Mouse (Mus musculus) heart, postnatal 14 days (tissue): ENCODE data around the gene Mrc2. TPM values are rescaled to one million over a fixed set of nuclear protein-coding genes. Genes with fewer than 3 reads are reported as not detected.

ENCODE experiments used
- DNase-seq, 2 experiments: peaks; one replicate each; pipeline ENCODE4 v3.0.0; 2021 to 2022
- intact Hi-C: fragments of 180-260 bp; cut with DNase I; formaldehyde crosslinking; loops from one replicate; pipeline ENCODE4 v1.15.1; 2025
- total RNA-seq, 2 experiments: library from RNA; stranded (reverse); gene quantifications; 2 replicates each; pipeline ENCODE4 v1.2.3; 2021

Mrc2 gene
- total RNA-seq, 2 experiments from 2014 or later, result 27.0 to 28.5 TPM

GRCm38 (mm10) chr11:105369526-105370386 is 77.3 kb downstream of the Mrc2 start:
- DNase-seq, result no peak
- intact Hi-C loops, result no loop called here

GRCm38 (mm10) chr11:105371818-105372217 is 79.4 kb downstream of the Mrc2 start:
- no peak for DNase-seq
- intact Hi-C loops, result no loop called here

- intact Hi-C loops, result no loop called here
- DNase-seq, result no peak
Observed at GRCm38 (mm10) chr11:105373881-105374280, 81.4 kb downstream of the Mrc2 start.

- no peak for DNase-seq
- intact Hi-C loops, result no loop called here
Observed at GRCm38 (mm10) chr11:105374526-105375175, 82.2 kb downstream of the Mrc2 start.

- intact Hi-C loops, result no loop called here
- DNase-seq, result no peak
Observed at GRCm38 (mm10) chr11:105375821-105376235, 83.4 kb downstream of the Mrc2 start.

- no peak for DNase-seq
- intact Hi-C loops, result no loop called here
Observed at GRCm38 (mm10) chr11:105385266-105385665, 92.8 kb downstream of the Mrc2 start.

GRCm38 (mm10) chr11:105388636-105389035 is 96.2 kb downstream of the Mrc2 start:
- no peak for DNase-seq
- intact Hi-C loops, result no loop called here

- intact Hi-C loops, result no loop called here
- no peak for DNase-seq
Observed at GRCm38 (mm10) chr11:105390290-105390689, 97.8 kb downstream of the Mrc2 start.

Other genes with a start within 250 kb of the Mrc2 start
- not detected for gene Efcab3, start 229.1 kb upstream of the Mrc2 start, total RNA-seq
- gene Mettl2, start 166.2 kb upstream of the Mrc2 start, total RNA-seq, result 10 to 100 TPM in 1 of 2 experiments, 1 to 10 TPM in 1; 9.8 to 10.2 TPM
- gene Gm10842, start 145.8 kb upstream of the Mrc2 start, total RNA-seq, result not detected
- 10 to 100 TPM; 37.9 to 43.9 TPM for gene Tlk2, start 113.8 kb upstream of the Mrc2 start, total RNA-seq
- not detected for gene March10, start 164.1 kb downstream of the Mrc2 start, total RNA-seq